In genomic region chr8:111643264-111644141, GRCm38 (mm10) we compare ENCODE assay signal across 8 mouse cellular contexts. TPM values are rescaled to one million over a fixed set of nuclear protein-coding genes. Genes with fewer than 3 reads are reported as not detected.
A peak's percentile ranks its signal among the peaks of the same experiment; 100 is the strongest.
DNase-seq lines count a peak whose midpoint lies in the region; ATAC-seq and TF ChIP-seq lines count a peak whose summit lies in the region.

TSS of gene Zfp1 (plus strand) at chr8:111643401.

- ATAC-seq in embryonic facial prominence, embryonic 15.5 days (ENCODE audit: insufficient number of reproducible peaks, low FRiP score, low TSS enrichment, low read depth): peak; percentile 97
- peak; percentile 97 for ATAC-seq in kidney, embryonic 14.5 days (ENCODE audit: low FRiP score, low TSS enrichment)
- peak; percentile 99 for ATAC-seq in limb, embryonic 15.5 days (ENCODE audit: insufficient number of reproducible peaks, low FRiP score, low TSS enrichment, low read depth)

- DNase-seq in 416B (ENCODE audit: low read depth): peak; percentile 97
- peak; percentile 91 to 93 for DNase-seq in heart, adult 9 months (ENCODE audit: low spot score in 2 of 2)
- peak; percentile 52 to 78 for DNase-seq in monocyte, adult 2 months (ENCODE audit: low read depth in 1 of 2, low spot score in 2 of 2)
- peak; percentile 90 for DNase-seq in spleen, postnatal 36 days (ENCODE audit: low spot score in 2 of 2)

- peak within 1 kb of the TSS; percentile 90 for H3K4me3 ChIP-seq in bone marrow, adult 2 months (replicated peaks; ENCODE audit: control insufficient read depth, low read depth, low read length)
- H3K4me3 ChIP-seq in embryonic facial prominence, embryonic 15.5 days (replicated peaks): peak within 1 kb of the TSS; percentile 94
- H3K4me3 ChIP-seq in kidney, embryonic 14.5 days (ENCODE audit: low read length): peak within 1 kb of the TSS; percentile 88
- peak within 1 kb of the TSS; percentile 94 for H3K4me3 ChIP-seq in limb, embryonic 15.5 days

- peak within 1 kb of the TSS; percentile 93 for H3K27ac ChIP-seq in bone marrow, adult 2 months (ENCODE audit: control insufficient read depth, insufficient read depth, low read depth, low read length, poor library complexity)
- peak within 1 kb of the TSS; percentile 96 for H3K27ac ChIP-seq in embryonic facial prominence, embryonic 15.5 days (replicated peaks)
- H3K27ac ChIP-seq in kidney, embryonic 14.5 days (ENCODE audit: low read depth, low read length): peak within 1 kb of the TSS; percentile 97
- peak within 1 kb of the TSS; percentile 98 for H3K27ac ChIP-seq in limb, embryonic 15.5 days

- under 1% methylated on average over 75 of the region's 75 CpGs for WGBS in bone marrow, adult 2 months
- WGBS in embryonic facial prominence, embryonic 15.5 days: 0% methylated on average over 75 of the region's 75 CpGs
- WGBS in kidney, embryonic 14.5 days: under 1% methylated on average over 75 of the region's 75 CpGs
- WGBS in limb, embryonic 15.5 days: under 1% methylated on average over 75 of the region's 75 CpGs

- no peaks in the 10 kb centered on the region for H3K9me3 ChIP-seq in embryonic facial prominence, embryonic 15.5 days (replicated peaks)
- no peaks in the 10 kb centered on the region for H3K9me3 ChIP-seq in kidney, embryonic 14.5 days (ENCODE audit: control insufficient read depth, low read length)
- no peaks in the 10 kb centered on the region for H3K9me3 ChIP-seq in limb, embryonic 15.5 days

- H3K36me3 ChIP-seq in embryonic facial prominence, embryonic 15.5 days: no peaks in the 10 kb centered on the region
- H3K36me3 ChIP-seq in kidney, embryonic 14.5 days (ENCODE audit: control insufficient read depth, insufficient read depth, low read length): no peaks in the 10 kb centered on the region
- H3K36me3 ChIP-seq in limb, embryonic 15.5 days: no peaks in the 10 kb centered on the region

- peak within 1 kb of the TSS; percentile 62 for H3K4me2 ChIP-seq in embryonic facial prominence, embryonic 15.5 days (replicated peaks)
- peak within 1 kb of the TSS; percentile 65 for H3K4me2 ChIP-seq in kidney, embryonic 14.5 days (replicated peaks; ENCODE audit: low read depth, low read length)
- peak within 1 kb of the TSS; percentile 53 for H3K4me2 ChIP-seq in limb, embryonic 15.5 days

- TF ChIP-seq POLR2A in bone marrow, adult 2 months (IDR thresholded peaks at IDR 0.05; ENCODE audit: borderline replicate concordance, control insufficient read depth, low read depth, low read length): peak; percentile 56; the same call in 1 of the 2 replicates

- H3K27me3 ChIP-seq in embryonic facial prominence, embryonic 15.5 days: no peaks in the 10 kb centered on the region
- no peaks in the 10 kb centered on the region for H3K27me3 ChIP-seq in kidney, embryonic 14.5 days (ENCODE audit: control insufficient read depth, insufficient read depth, low read length)
- no peaks in the 10 kb centered on the region for H3K27me3 ChIP-seq in limb, embryonic 15.5 days

- no peaks in the 10 kb centered on the region for H3K4me1 ChIP-seq in bone marrow, adult 2 months (ENCODE audit: control insufficient read depth, insufficient read depth, low read length)
- peaks cover 15% of the 10 kb centered on the region; the same call in 1 of the 2 replicates for H3K4me1 ChIP-seq in embryonic facial prominence, embryonic 15.5 days
- H3K4me1 ChIP-seq in kidney, embryonic 14.5 days (ENCODE audit: control insufficient read depth, insufficient read depth, low read length): 0 out of 2 replicates have a peak, but pooled peaks cover 5% of the 10 kb centered on the region
- H3K4me1 ChIP-seq in limb, embryonic 15.5 days: peaks cover 9% of the 10 kb centered on the region

- peak within 1 kb of the TSS; percentile 95 for H3K9ac ChIP-seq in embryonic facial prominence, embryonic 15.5 days
- H3K9ac ChIP-seq in kidney, embryonic 14.5 days (ENCODE audit: low read depth, low read length): peak within 1 kb of the TSS; percentile 96
- peak within 1 kb of the TSS; percentile 93 for H3K9ac ChIP-seq in limb, embryonic 15.5 days

- no peak for TF ChIP-seq CTCF in bone marrow, adult 2 months (IDR thresholded peaks at IDR 0.05; ENCODE audit: control insufficient read depth, insufficient read depth, low read length)

RNA-seq across cellular contexts. Expression of gene Zfp1, which starts in this region (rescaled TPM):
- polyA plus RNA-seq in bone marrow, adult 2 months (2011; ENCODE audit: insufficient read depth, insufficient read length, low replicate concordance, missing spikeins): 6.0 and 9.7 TPM in 2 replicates
- polyA plus RNA-seq in embryonic facial prominence, embryonic 15.5 days (2015; fragmentation: Nextera tagmentation; extraction: Ambion mirVana): 22.3 and 25.9 TPM in 2 replicates
- 23.3 and 24.8 TPM in 2 replicates for polyA plus RNA-seq in kidney, embryonic 14.5 days (2014; fragmentation: Nextera tagmentation; extraction: Ambion mirVana)
- 24.4 and 24.5 TPM in 2 replicates for polyA plus RNA-seq in limb, embryonic 15.5 days (2015; fragmentation: Nextera tagmentation; extraction: Ambion mirVana)

Comparison
In these comparisons a context has a peak if more than half of its experiments do, and no peak if none do; other contexts are left out.
1. Peak in every context shown above with its lines: DNase-seq, ATAC-seq, H3K4me3 ChIP-seq and H3K27ac ChIP-seq.